In genomic region chr5:107647580-107647979, GRCm38 (mm10) we compare ENCODE assay signal across 25 mouse cellular contexts.
"Had no signal": no experiment of that assay in that cellular context is flagged by ENCODE, and none has a peak within 500 bp of the region (broad histone marks: within the 10 kb centered on the region; RNA-seq: fewer than 3 reads in every experiment).

No protein-coding gene starts in this region.

- H3K27me3 ChIP-seq: hindbrain, embryonic 12.5 days; limb, embryonic 13.5 days; limb, embryonic 15.5 days; liver, embryonic 13.5 days; liver, embryonic 15.5 days had no signal

- DNase-seq: forebrain, postnatal 0 days; gastrocnemius, adult 2 months; gastrocnemius, postnatal 10 days; gastrocnemius, postnatal 25 days; heart, adult 2 months; heart, postnatal 10 days; heart, postnatal 4 days; kidney, adult 11 months; kidney, adult 8-10 months; kidney, postnatal 14 days; layer of hippocampus, adult 9-11 months; layer of hippocampus, postnatal 36 days; left cerebral cortex, postnatal 4 days; liver, embryonic 13.5 days; liver, postnatal 0 days had no signal

- ATAC-seq: forebrain, postnatal 0 days; hindbrain, embryonic 16.5 days; intestine, embryonic 16.5 days; liver, postnatal 0 days had no signal

- H3K27ac ChIP-seq: gastrocnemius, adult 2 months; heart, adult 2 months; hindbrain, embryonic 10.5 days; hindbrain, embryonic 12.5 days; hindbrain, embryonic 14.5 days; limb, embryonic 13.5 days; limb, embryonic 15.5 days; liver, embryonic 13.5 days; liver, embryonic 15.5 days had no signal

- H3K4me1 ChIP-seq: hindbrain, embryonic 10.5 days; hindbrain, embryonic 12.5 days; limb, embryonic 13.5 days; limb, embryonic 15.5 days had no signal

- H3K4me2 ChIP-seq: heart, embryonic 11.5 days; hindbrain, embryonic 12.5 days; hindbrain, embryonic 14.5 days; limb, embryonic 13.5 days; limb, embryonic 15.5 days; liver, embryonic 11.5 days; liver, embryonic 13.5 days; liver, embryonic 15.5 days had no signal

- H3K4me3 ChIP-seq: gastrocnemius, adult 2 months; heart, adult 2 months; hindbrain, embryonic 10.5 days; hindbrain, embryonic 12.5 days; limb, embryonic 13.5 days; limb, embryonic 15.5 days; liver, embryonic 13.5 days; liver, embryonic 15.5 days had no signal

- H3K9ac ChIP-seq: forebrain, postnatal 0 days; hindbrain, embryonic 12.5 days; hindbrain, embryonic 14.5 days; limb, embryonic 13.5 days; limb, embryonic 15.5 days; liver, embryonic 13.5 days; liver, embryonic 15.5 days; liver, postnatal 0 days had no signal

- H3K36me3 ChIP-seq: liver, embryonic 13.5 days; liver, embryonic 15.5 days had no signal

- H3K9me3 ChIP-seq: hindbrain, embryonic 10.5 days; hindbrain, embryonic 12.5 days; limb, embryonic 13.5 days; limb, embryonic 15.5 days; liver, embryonic 13.5 days; liver, embryonic 15.5 days had no signal
